Mouse (Mus musculus): ENCODE results near the gene Coro6.

Gene Coro6

GRCm38 (mm10) chr11:77462283-77463100 lies at the start of gene Coro6:
TSS of gene Coro6 (plus strand) at chr11:77462411.
- no peak for DNase-seq

GRCm38 (mm10) chr11:77414141-77414839 lies 47.9 kb upstream of the Coro6 start:
- DNase-seq, result no peak

- no peak for DNase-seq
Measured at GRCm38 (mm10) chr11:77416212-77417000, 45.8 kb upstream of the Coro6 start.

GRCm38 (mm10) chr11:77418021-77418420 lies 44.2 kb upstream of the Coro6 start:
- DNase-seq, result no peak

- DNase-seq, result no peak
Measured at GRCm38 (mm10) chr11:77423175-77423859, 38.9 kb upstream of the Coro6 start.

- no peak for DNase-seq
Measured at GRCm38 (mm10) chr11:77428446-77428845, 33.8 kb upstream of the Coro6 start.

GRCm38 (mm10) chr11:77437026-77437425 lies 25.2 kb upstream of the Coro6 start:
- no peak for DNase-seq

GRCm38 (mm10) chr11:77440081-77440480 lies 22.1 kb upstream of the Coro6 start:
- no peak for DNase-seq

- DNase-seq, result no peak
Measured at GRCm38 (mm10) chr11:77441020-77441419, 21.2 kb upstream of the Coro6 start.

- no peak for DNase-seq
Measured at GRCm38 (mm10) chr11:77442186-77443170, 19.7 kb upstream of the Coro6 start.

GRCm38 (mm10) chr11:77444939-77445338 lies 17.3 kb upstream of the Coro6 start:
- DNase-seq, result no peak

- peak; percentile 70 to 83 for DNase-seq
Measured at GRCm38 (mm10) chr11:77446628-77447041, 15.6 kb upstream of the Coro6 start.

GRCm38 (mm10) chr11:77449224-77449623 lies 13.0 kb upstream of the Coro6 start:
- no peak for DNase-seq

GRCm38 (mm10) chr11:77451670-77452069 lies 10.5 kb upstream of the Coro6 start:
- no peak for DNase-seq

GRCm38 (mm10) chr11:77453388-77453787 lies 8.8 kb upstream of the Coro6 start:
- no peak for DNase-seq

- no peak for DNase-seq
Measured at GRCm38 (mm10) chr11:77455770-77456510, 6.3 kb upstream of the Coro6 start.

GRCm38 (mm10) chr11:77456866-77457265 lies 5.3 kb upstream of the Coro6 start:
- DNase-seq, result no peak

- DNase-seq, result no peak
Measured at GRCm38 (mm10) chr11:77461856-77462255, 355 bp upstream of the Coro6 start.

- DNase-seq, result no peak
Measured at GRCm38 (mm10) chr11:77463101-77463445, 862 bp downstream of the Coro6 start.

- no peak for DNase-seq
Measured at GRCm38 (mm10) chr11:77463786-77464185, 1.6 kb downstream of the Coro6 start.

- DNase-seq, result no peak
Measured at GRCm38 (mm10) chr11:77464684-77465083, 2.5 kb downstream of the Coro6 start.
